Mouse (Mus musculus) neural tube, embryonic 15.5 days (tissue): Measurements from ENCODE around the gene Rgp1. TPM values are rescaled to one million over a fixed set of nuclear protein-coding genes. Genes with fewer than 3 reads are reported as not detected.
"Not testable (repeated sequence)": the region's sequence is repeated elsewhere in the genome, so short reads cannot be mapped to it uniquely, and the experiment has no call there.

Experiments
- ATAC-seq: fragments of 200-750 bp; cut with Nextera tagmentation; 2 replicates; pipeline ENCODE4 v1.8.0; 2017; ENCODE audit warnings: mild to moderate bottlenecking, moderate TSS enrichment, moderate library complexity; ENCODE audit not compliant: low FRiP score
- H3K27ac ChIP-seq: fragments of 300-500 bp; sonication (generic); replicated peaks from 2 replicates; pipeline ENCODE4 v1.5.1; 2015; ENCODE audit warnings: mild to moderate bottlenecking, inconsistent platforms
- H3K27me3 ChIP-seq: fragments of 300-500 bp; sonication (generic); replicated peaks from 2 replicates; pipeline ENCODE4 v1.6.1; 2015; ENCODE audit warnings: inconsistent platforms
- H3K36me3 ChIP-seq: fragments of 300-500 bp; sonication (generic); 2 replicates; pipeline ENCODE4 v1.6.1; 2015; ENCODE audit warnings: inconsistent platforms
- H3K4me1 ChIP-seq: fragments of 300-500 bp; sonication (generic); 2 replicates; pipeline ENCODE4 v1.6.1; 2015; ENCODE audit warnings: inconsistent platforms
- H3K4me2 ChIP-seq: fragments of 300-500 bp; sonication (generic); 2 replicates; pipeline ENCODE4 v1.6.1; 2015; ENCODE audit warnings: inconsistent platforms, mild to moderate bottlenecking, moderate library complexity
- H3K4me3 ChIP-seq: fragments of 300-500 bp; sonication (generic); replicated peaks from 2 replicates; pipeline ENCODE4 v1.5.1; 2015; ENCODE audit warnings: mild to moderate bottlenecking, inconsistent platforms
- H3K9ac ChIP-seq: fragments of 300-500 bp; sonication (generic); replicated peaks from 2 replicates; pipeline ENCODE4 v1.6.1; 2015; ENCODE audit warnings: mild to moderate bottlenecking, inconsistent platforms
- H3K9me3 ChIP-seq: fragments of 300-500 bp; sonication (generic); replicated peaks from 2 replicates; pipeline ENCODE4 v1.6.1; 2016; ENCODE audit warnings: inconsistent platforms
- WGBS: fragments of 180-500 bp; shearing (Covaris S2); methylation state at CpG from one replicate; pipeline ENCODE4 v1.1.7; 2015; ENCODE audit warnings: mixed read lengths; 5-methylcytosine and 5-hydroxymethylcytosine counted together
- polyA plus RNA-seq: library from polyadenylated mRNA; unstranded; fragments of >200 nt; fragmentation: Nextera tagmentation; extraction: Ambion mirVana; gene quantifications from 2 replicates; pipeline ENCODE4 v1.2.1, GENCODE M21; 2015

Gene Rgp1
- polyA plus RNA-seq, result 22.0 and 23.9 TPM in 2 replicates

DNA sequence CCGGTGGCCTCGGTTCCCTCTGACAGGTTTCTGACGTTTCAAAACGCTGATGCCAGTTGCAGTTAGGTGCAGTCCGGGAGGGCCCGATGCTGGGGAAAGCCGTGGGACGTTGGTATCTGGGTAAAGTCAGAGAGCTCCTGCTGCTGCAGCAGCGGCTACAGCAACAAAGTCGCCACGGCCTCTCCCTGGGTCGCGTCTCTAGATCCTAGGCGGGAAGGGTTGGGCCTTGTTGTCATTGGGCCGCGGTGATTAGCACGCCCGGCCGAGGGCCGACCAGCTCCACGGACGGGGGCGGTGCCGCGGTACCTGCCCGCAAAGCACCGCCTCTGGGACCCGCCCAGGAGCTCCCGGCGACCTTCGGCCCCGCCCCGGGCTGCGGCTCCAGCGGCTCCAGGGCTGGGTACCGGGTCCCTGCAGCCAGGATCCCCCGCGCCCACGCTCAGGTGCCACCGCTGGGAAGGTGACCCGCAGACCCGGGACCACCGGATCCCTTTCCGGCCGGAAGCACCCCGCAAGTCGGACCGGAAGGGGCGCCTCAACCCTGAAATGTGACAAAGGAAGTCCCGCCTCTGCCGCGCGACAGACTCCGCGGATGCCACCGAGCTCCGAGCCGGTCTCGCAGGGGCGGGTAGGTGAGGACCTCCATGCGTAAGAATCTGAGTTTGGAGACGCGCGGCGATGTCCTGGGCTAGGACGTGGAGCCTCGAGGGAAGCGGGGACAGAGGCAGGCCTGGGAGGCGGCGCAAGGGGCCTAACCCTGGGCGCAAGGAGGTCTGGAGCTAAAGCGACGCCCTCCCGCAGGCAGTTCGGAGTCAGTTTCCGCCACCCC, at the start of gene Rgp1, which contains the start of gene Gba2:
Rgp1 (plus strand) TSS at position 340 of the 829 bp plus-strand sequence.
Gba2 (minus strand) TSS at position 498 of the 829 bp plus-strand sequence.
- peak; percentile 92 for ATAC-seq
- H3K4me1 ChIP-seq, result peaks cover 51% of the 10 kb centered on the region
- peaks cover 39% of the 10 kb centered on the region for H3K36me3 ChIP-seq
- peak within 1 kb of the TSS; percentile 86 for H3K4me3 ChIP-seq
- H3K9me3 ChIP-seq, result no peaks in the 10 kb centered on the region
- H3K4me2 ChIP-seq, result peak within 1 kb of the TSS; percentile 95
- under 1% methylated on average over 76 of the region's 76 CpGs for WGBS
- no peaks in the 10 kb centered on the region for H3K27me3 ChIP-seq
- H3K9ac ChIP-seq, result peak within 1 kb of the TSS; percentile 84
- peak within 1 kb of the TSS; percentile 87 for H3K27ac ChIP-seq

DNA sequence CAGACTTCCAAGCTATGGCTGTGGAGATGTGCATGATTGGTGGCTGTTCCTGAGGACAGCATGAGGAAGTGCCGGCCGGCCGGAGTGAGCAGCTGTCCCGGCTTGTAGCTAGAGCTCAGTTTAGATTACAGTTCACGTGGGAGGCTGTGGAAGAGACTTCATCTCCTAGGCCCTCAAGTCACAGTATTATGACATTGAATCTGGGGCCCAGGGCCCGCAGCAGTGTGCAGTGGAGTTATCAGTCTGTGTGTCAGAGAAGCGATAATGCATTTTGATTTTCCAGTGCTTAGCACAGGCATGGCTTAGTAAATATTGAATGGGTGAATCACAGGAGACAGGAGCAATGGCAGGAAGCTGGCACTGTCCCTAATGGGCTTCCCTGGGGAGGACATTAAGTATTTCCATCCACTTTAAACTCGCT, 48.4 kb upstream of the Rgp1 start:
- no peak for ATAC-seq
- 61% methylated on average over 8 of the region's 8 CpGs for WGBS
- Histone ChIP-seq H3K9me3 (no peaks in the 10 kb centered on the region), H3K27me3 (peaks cover 22% of the 10 kb centered on the region), H3K4me3 (no peak overlapping the region), H3K36me3 (peaks cover 42% of the 10 kb centered on the region), H3K27ac (no peak overlapping the region), H3K9ac (no peak overlapping the region), H3K4me2 (no peak overlapping the region), H3K4me1 (peaks cover 11% of the 10 kb centered on the region; the same call in 1 of the 2 replicates)

GRCm38 (mm10) chr4:43530581-43530980, 47.9 kb upstream of the Rgp1 start:
- Histone ChIP-seq H3K36me3 (peaks cover 47% of the 10 kb centered on the region), H3K4me3 (no peak overlapping the region), H3K27ac (no peak overlapping the region), H3K9ac (no peak overlapping the region), H3K4me2 (no peak overlapping the region), H3K4me1 (peaks cover 11% of the 10 kb centered on the region; the same call in 1 of the 2 replicates), H3K27me3 (peaks cover 17% of the 10 kb centered on the region), H3K9me3 (no peaks in the 10 kb centered on the region)
- WGBS, result 24% methylated on average over 7 of the region's 7 CpGs
- peak; percentile 41; the same call in 1 of the 2 replicates for ATAC-seq

GRCm38 (mm10) chr4:43533270-43533669, 45.2 kb upstream of the Rgp1 start:
- Histone ChIP-seq H3K4me1 (peaks cover 11% of the 10 kb centered on the region; the same call in 1 of the 2 replicates), H3K9ac (no peak overlapping the region), H3K4me2 (no peak overlapping the region), H3K36me3 (peaks cover 72% of the 10 kb centered on the region), H3K4me3 (no peak overlapping the region), H3K9me3 (no peaks in the 10 kb centered on the region), H3K27ac (no peak overlapping the region), H3K27me3 (no peaks in the 10 kb centered on the region)
- ATAC-seq, result no peak
- WGBS, result 94% methylated on average over 9 of the region's 9 CpGs

GRCm38 (mm10) chr4:43535628-43536027, 42.9 kb upstream of the Rgp1 start:
- H3K27ac ChIP-seq, result no peak overlapping the region
- no peak overlapping the region for H3K9ac ChIP-seq
- WGBS, result 96% methylated on average over 8 of the region's 8 CpGs
- peaks cover 3% of the 10 kb centered on the region; the same call in 1 of the 2 replicates for H3K4me1 ChIP-seq
- no peak for ATAC-seq
- H3K4me3 ChIP-seq, result no peak overlapping the region
- peaks cover 95% of the 10 kb centered on the region for H3K36me3 ChIP-seq
- H3K4me2 ChIP-seq, result no peak overlapping the region
- H3K9me3 ChIP-seq, result no peaks in the 10 kb centered on the region
- no peaks in the 10 kb centered on the region for H3K27me3 ChIP-seq

GRCm38 (mm10) chr4:43536031-43536430, 42.5 kb upstream of the Rgp1 start:
- no peak overlapping the region for H3K9ac ChIP-seq
- no peak overlapping the region for H3K27ac ChIP-seq
- H3K4me3 ChIP-seq, result no peak overlapping the region
- no peaks in the 10 kb centered on the region for H3K27me3 ChIP-seq
- ATAC-seq, result no peak
- 94% methylated on average over 9 of the region's 9 CpGs for WGBS
- no peak overlapping the region for H3K4me2 ChIP-seq
- H3K9me3 ChIP-seq, result no peaks in the 10 kb centered on the region
- H3K36me3 ChIP-seq, result peaks cover 95% of the 10 kb centered on the region
- H3K4me1 ChIP-seq, result no peaks in the 10 kb centered on the region

- H3K27me3 ChIP-seq, result no peaks in the 10 kb centered on the region
- no peak overlapping the region for H3K9ac ChIP-seq
- H3K4me2 ChIP-seq, result no peak overlapping the region
- 75% methylated on average over 3 of the region's 3 CpGs for WGBS
- peaks cover 98% of the 10 kb centered on the region for H3K36me3 ChIP-seq
- no peaks in the 10 kb centered on the region for H3K4me1 ChIP-seq
- no peak overlapping the region for H3K27ac ChIP-seq
- no peak for ATAC-seq
- H3K9me3 ChIP-seq, result no peaks in the 10 kb centered on the region
- no peak overlapping the region for H3K4me3 ChIP-seq
Measured at GRCm38 (mm10) chr4:43542044-43542443, 36.5 kb upstream of the Rgp1 start.

- Histone ChIP-seq H3K4me3 (no peak overlapping the region), H3K9me3 (no peaks in the 10 kb centered on the region), H3K27me3 (no peaks in the 10 kb centered on the region), H3K4me2 (no peak overlapping the region), H3K4me1 (no peaks in the 10 kb centered on the region), H3K27ac (no peak overlapping the region), H3K9ac (no peak overlapping the region), H3K36me3 (peaks cover 100% of the 10 kb centered on the region)
- no peak for ATAC-seq
- 95% methylated on average over 12 of the region's 12 CpGs for WGBS
Measured at GRCm38 (mm10) chr4:43546375-43547047, 32.0 kb upstream of the Rgp1 start.

DNA sequence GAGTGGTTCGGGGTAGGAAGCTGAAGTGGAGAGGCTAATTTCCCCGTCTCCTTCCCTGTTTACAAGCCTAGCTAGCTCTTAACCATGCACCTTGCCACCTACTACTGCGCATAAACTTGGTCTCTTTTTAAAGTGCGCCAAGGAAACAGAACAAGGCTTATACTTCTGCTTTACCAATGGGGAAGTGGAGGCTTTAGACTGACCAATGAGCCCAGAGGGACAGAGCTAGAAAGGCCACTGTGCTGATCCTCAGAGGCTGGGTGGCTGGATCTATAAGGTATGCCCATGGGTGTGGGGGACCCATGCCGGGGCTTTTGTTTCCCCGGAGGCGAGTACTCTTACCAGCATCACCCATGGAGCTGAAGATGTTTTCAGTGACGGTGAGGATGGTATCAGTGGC, 31.4 kb upstream of the Rgp1 start:
- no peak for ATAC-seq
- Histone ChIP-seq H3K9ac (no peak overlapping the region), H3K27ac (no peak overlapping the region), H3K4me3 (no peak overlapping the region), H3K4me2 (no peak overlapping the region), H3K27me3 (no peaks in the 10 kb centered on the region), H3K9me3 (no peaks in the 10 kb centered on the region), H3K36me3 (peaks cover 99% of the 10 kb centered on the region), H3K4me1 (no peaks in the 10 kb centered on the region)
- 97% methylated on average over 8 of the region's 8 CpGs for WGBS

- Histone ChIP-seq H3K27me3 (no peaks in the 10 kb centered on the region), H3K27ac (no peak overlapping the region), H3K4me1 (no peaks in the 10 kb centered on the region), H3K4me3 (no peak overlapping the region), H3K36me3 (peaks cover 99% of the 10 kb centered on the region), H3K9ac (no peak overlapping the region), H3K9me3 (no peaks in the 10 kb centered on the region), H3K4me2 (no peak overlapping the region)
- ATAC-seq, result no peak
- WGBS, result 93% methylated on average over 12 of the region's 12 CpGs
Measured at GRCm38 (mm10) chr4:43549055-43549454, 29.5 kb upstream of the Rgp1 start.

GRCm38 (mm10) chr4:43551854-43552253, 26.7 kb upstream of the Rgp1 start:
- not testable (repeated sequence) for H3K4me3 ChIP-seq, H3K4me2 ChIP-seq, H3K9ac ChIP-seq, H3K27ac ChIP-seq, H3K9me3 ChIP-seq, H3K27me3 ChIP-seq, H3K4me1 ChIP-seq, ATAC-seq
- 92% methylated on average over 6 of the region's 6 CpGs for WGBS
- peaks cover 98% of the 10 kb centered on the region for H3K36me3 ChIP-seq

DNA sequence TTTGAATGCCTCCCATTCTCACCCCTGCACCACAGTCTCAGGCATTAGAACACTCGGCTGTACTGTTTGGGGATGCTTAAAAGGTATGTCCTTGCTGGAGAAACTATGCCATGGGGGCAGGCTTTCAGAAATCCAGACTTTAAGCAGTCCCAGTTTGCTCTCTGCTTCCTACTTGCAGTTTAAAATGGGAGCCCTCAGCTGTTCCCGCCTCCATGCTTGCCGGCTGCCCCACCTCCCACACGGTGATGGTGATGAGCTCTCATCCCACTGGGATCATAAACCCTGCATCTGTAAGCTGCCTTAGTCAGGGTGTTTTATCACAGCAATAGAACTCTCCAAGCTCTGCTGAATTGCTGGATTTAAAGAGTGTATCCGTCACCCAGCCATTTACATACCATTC, 26.1 kb upstream of the Rgp1 start:
- H3K36me3 ChIP-seq, result peaks cover 92% of the 10 kb centered on the region
- no peak overlapping the region for H3K4me2 ChIP-seq
- H3K4me1 ChIP-seq, result no peaks in the 10 kb centered on the region; the same call in 1 of the 2 replicates
- no peaks in the 10 kb centered on the region for H3K27me3 ChIP-seq
- no peak overlapping the region for H3K27ac ChIP-seq
- H3K9ac ChIP-seq, result no peak overlapping the region
- 39% methylated on average over 5 of the region's 5 CpGs for WGBS
- ATAC-seq, result no peak
- no peaks in the 10 kb centered on the region for H3K9me3 ChIP-seq
- H3K4me3 ChIP-seq, result no peak overlapping the region
